Mouse (Mus musculus) retina, postnatal 1 day (tissue): ENCODE measurements around the gene Rpgrip1l.

Experiments
- DNase-seq: peaks from one replicate; pipeline ENCODE4 v3.0.0-alpha.2; 2012

The Rpgrip1l gene

DNA sequence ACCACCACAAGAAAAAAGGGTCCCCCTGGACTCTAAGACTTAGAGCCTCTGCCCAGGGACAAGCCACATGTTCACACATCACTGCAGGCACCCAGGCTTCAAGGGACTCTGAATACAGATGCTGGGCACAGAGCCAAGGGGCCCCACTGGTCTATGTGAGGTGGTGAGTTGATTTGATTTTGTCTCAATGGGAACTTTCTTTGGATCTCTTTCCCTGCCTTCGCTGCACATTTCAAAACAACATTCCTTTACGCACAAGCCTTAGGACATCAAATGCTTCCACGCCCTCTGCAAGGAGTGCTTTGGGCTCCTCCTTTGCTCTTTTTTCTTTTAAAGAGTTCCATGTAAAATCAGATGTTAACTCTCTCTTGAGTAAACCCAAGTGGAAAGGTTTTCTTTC is 115.0 kb downstream of the Rpgrip1l start:
- no peak for DNase-seq

DNA sequence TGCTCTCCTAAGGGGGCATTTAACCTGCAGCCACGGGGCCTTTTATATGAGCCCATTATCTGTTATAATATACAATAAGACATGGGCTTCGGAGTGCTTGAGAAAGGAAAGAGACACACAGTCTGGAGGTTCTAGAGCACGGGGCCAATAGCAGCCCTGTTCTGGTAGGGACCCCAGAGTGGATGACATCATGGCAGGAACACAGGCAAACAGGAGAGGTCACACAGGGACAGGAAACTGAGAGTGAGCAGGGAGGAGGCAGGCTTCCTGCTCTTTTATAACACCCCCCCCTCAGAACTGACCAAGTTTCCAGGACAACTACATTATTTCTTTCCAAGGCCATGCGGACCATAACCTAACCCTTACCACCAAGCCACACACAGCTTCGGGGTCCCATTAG is 115.8 kb downstream of the Rpgrip1l start:
- DNase-seq: no peak

DNA sequence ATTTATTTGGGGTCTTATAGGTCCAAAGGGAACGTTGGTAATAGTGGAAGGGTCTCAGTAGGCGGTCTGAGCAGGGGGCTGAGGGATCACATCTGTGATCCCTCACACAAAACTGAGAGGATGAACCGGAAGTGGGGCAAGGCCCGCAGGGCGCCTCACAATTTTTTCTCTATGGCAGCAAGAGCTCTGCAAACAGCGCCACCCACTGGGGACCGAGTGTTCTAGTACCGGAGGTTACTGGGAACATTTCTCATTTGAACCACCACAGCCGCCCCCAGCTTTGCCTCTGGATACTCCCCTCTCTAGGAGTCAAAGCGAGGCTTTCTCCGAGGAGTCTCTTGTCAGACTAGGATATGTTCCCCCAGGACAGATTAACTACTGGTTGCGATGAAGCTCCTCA is 116.4 kb downstream of the Rpgrip1l start:
- DNase-seq: no peak

DNA sequence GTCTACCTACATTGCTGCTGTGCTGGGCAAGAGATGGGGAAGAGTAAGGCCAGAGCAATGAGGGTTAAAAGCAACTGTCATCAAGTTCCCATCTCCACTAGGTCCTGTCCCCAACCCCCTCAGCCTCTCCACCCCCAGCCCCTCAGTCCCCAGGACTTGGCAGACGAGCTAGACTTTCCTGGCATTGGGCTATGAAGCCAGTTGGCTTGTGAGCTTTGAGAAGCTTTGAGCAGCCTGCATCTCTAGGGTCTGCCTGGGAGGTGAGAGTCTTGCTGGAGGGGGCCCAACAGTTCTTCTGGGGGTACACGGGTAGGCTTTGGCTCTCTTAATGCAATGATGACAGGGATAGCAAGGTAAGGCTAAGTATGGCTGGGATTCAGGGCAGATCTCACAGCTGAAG is 119.0 kb downstream of the Rpgrip1l start:
- no peak for DNase-seq

DNA sequence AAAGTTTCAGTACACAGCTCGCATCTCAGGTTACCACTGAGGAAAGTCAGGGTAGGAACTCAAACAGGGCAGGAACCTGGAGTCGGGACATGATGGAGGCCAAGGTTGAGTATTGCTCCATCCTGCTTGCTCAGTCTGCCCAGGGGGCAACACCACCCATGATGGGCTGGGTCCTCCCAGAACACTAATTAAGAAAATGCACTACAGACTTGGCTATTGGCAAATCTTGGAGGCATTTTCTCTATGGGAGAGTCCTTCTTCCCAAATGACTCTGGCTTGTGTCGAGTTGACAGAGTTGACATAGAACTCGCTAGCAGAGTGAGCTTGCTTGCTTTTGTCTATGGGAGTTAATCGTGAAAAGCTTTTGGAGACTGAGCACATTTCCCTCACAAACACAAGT is 120.1 kb downstream of the Rpgrip1l start:
- DNase-seq: no peak

DNA sequence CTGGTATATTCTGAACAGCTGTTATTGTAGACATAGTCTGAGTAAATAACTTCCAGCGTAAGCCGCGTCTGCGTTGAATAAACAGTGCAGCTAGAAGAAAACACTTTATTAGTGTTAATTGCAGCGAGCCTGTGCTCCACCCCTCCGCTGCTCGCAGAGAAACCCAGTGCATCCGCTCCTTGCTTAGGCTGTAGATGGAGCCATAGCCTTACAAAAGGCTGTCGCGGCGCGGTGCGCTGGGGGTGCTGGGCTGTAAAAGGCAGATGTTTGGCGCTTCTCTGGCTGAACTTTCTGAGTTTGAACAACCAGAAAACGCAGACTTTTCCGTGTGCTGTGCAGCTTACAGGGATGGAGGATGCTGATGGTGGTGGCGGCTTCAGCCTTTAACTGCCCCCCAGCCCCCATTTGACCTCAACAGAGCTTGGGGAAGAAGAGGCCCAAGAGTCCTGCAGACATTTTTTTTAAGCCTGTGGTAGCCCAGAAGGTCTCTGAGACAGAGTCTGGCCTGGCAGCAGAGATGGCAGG is 122.2 kb downstream of the Rpgrip1l start:
- DNase-seq: peak; percentile 83

DNA sequence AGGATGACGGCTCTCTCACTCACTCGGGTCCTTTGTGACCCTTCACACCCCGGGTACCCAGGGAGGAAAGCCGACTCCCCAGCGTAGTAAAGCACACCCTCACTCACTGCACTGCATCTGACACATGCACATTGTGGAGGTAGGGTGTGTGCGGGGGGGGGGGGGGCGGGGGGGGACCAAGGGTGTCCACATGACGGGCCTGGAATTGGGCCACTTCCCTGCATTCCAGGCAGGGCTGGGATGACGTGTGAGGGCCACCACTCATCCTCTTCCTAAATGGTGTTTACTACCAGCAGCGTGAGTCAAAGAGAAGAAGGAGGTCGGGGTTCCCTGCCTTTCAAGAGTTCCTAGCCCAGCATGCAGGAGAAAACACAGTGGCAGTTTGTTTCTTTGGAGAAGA is 124.9 kb downstream of the Rpgrip1l start:
- DNase-seq: no peak

DNA sequence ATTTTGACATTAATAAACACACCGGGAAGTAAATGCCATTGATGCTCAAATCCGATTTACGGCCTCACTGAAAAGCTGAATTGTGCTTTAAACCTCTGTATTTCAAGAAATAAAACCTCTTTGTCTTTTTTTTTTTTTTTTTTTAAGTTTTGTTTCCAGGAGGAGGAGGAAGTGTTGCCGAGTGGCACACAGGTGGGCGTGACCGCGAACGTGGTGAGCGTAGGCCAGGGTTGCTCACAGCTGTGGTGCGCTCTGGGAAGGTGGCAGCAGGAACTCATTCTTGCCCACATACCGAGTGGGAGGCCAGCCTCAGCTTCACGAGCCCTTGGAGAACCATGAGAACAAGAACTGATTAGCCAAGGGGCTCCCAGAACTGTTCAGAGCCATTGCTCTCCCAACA is 126.7 kb downstream of the Rpgrip1l start:
- no peak for DNase-seq

DNA sequence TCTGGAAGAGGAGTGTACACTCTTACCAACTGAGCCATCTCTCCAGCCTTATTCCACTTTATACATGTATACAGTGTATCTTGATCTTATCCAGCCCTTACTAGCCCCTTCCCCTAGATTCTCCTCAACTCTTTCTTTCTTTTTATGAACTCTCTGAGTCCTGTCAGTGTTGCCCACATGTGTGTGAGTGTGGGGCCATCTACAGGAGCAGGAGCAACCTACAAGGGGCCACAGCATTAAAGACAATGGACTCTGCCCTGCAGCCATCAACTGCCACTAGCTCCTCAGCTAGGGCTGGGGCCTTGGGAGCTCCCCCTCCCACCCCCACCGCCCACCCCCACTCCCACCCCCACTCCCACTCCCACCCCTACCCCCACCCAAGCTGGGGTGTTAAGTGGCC is 135.4 kb downstream of the Rpgrip1l start:
- peak; percentile 44 for DNase-seq

DNA sequence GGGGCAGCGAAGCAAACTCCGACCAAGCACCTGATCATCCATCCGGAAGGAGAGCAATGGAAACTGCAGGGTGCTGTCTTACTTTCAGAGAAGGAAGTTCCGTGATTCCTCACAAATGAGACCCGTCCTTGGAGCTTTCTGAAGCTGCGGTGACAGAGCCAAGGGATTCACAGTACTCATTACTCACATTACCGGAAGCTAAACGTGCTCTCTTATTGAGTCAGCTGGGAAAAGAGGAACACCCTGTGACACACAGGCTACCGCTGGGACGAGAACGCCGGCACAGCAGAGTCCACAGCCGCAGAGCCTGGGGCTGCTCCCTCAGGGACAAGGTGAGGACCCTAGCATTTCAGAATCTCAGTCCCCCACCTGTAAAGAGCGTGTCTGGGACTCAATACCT is 136.9 kb downstream of the Rpgrip1l start:
- DNase-seq: peak; percentile 44

DNA sequence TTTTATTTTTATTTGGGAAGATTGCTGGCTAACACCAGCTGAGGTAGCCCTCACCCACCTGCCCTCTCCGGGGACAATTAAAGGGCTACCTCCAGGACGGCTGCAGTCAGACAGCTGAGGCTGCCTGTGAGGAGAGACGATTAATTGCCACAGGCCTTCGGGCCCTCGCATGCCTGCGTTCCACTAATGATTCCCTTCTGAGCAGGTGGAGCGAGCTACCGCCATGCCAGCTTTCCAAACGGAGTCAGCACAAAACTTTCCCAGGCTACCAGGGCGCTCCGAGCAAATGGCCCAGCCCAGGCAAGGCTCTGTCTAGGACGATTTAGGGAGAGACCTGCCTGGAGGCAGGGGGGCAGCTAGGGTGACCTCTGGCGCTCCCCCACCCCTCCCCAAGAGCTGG is 141.5 kb downstream of the Rpgrip1l start:
- peak; percentile 77 for DNase-seq

DNA sequence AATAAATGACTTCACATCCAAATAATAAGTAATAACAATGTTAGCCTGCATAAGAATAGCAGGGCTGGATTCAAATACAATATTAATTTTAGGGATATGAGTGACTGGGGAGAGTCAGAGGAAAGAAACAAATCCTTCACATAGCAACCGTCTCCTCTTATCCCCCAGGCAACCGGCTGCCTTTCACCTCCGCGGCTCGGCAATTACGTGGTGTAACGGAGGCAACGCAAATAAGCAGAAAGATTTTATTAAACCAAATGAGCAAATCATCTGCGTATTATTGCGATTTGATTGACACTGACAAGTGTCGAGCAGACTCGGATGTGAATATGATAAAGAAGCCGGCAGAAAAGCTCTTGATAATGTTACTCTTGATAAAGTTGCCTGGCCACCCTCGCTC is 142.1 kb downstream of the Rpgrip1l start:
- peak; percentile 53 for DNase-seq

DNA sequence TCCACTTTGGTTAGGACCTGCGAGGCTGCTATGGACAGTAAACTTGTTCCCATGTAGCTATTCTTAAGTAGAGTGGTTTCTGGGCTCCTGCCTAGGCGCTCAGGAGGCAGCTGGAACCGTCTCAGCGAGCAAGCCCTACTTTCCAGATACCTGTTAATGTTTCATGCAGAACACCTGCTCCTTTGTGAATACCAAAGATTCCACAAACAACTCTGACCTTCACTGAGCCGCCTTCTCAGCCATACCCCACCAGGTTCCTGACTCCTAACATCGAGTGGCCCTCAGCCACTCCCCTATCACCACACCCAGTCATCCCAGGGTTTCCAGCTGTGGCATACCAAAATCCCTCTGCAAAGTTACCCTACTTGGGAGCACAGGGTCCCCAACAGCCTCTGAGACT is 142.9 kb downstream of the Rpgrip1l start:
- no peak for DNase-seq
